9 mouse cellular contexts compared by ENCODE assay signal in the genomic region with DNA sequence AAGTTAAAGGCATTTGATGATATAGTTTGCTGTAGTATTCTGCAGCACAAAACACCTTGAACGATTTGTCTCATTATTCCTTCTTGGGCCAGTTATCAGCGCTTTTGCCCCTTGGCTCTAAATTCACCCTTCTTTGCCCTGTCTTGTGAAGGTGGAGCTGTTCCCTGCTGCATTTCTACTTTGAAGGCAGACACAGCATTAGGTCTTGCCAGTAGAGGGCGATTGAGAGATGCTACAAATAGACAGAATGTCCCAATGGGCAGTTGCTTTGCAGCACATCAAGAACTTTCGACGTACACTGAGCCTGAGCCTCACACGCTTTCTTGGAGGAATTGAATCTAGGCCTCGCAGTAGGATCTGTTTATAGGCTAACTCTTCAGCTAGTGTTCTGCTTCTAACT.
DNase-seq lines count a peak whose midpoint lies in the region; ATAC-seq lines count a peak whose summit lies in the region.
"Had no signal": no experiment of that assay in that cellular context is flagged by ENCODE, and none has a peak within 500 bp of the region (broad histone marks: within the 10 kb centered on the region; RNA-seq: fewer than 3 reads in every experiment).

No protein-coding gene starts in this region.

- H3K27me3 ChIP-seq in kidney, embryonic 14.5 days (ENCODE audit: control insufficient read depth, insufficient read depth, low read length): no peaks in the 10 kb centered on the region
- H3K27me3 ChIP-seq in embryonic facial prominence, embryonic 10.5 days (replicated peaks; ENCODE audit: low read depth, poor library complexity, severe bottlenecking): no peaks in the 10 kb centered on the region

- no peak overlapping the region for H3K27ac ChIP-seq in kidney, embryonic 14.5 days (ENCODE audit: low read depth, low read length)
- no peak overlapping the region for H3K27ac ChIP-seq in embryonic facial prominence, embryonic 10.5 days (replicated peaks)

- H3K4me2 ChIP-seq in kidney, embryonic 14.5 days (replicated peaks; ENCODE audit: low read depth, low read length): no peak overlapping the region

- no peaks in the 10 kb centered on the region for H3K36me3 ChIP-seq in kidney, embryonic 14.5 days (ENCODE audit: control insufficient read depth, insufficient read depth, low read length)
- H3K36me3 ChIP-seq in embryonic facial prominence, embryonic 10.5 days (replicated peaks): no peaks in the 10 kb centered on the region

- H3K4me3 ChIP-seq in kidney, embryonic 14.5 days (ENCODE audit: low read length): no peak overlapping the region
- H3K4me3 ChIP-seq in embryonic facial prominence, embryonic 10.5 days: no peak overlapping the region
- H3K4me3 ChIP-seq: erythroblast, embryonic 14.5 days had no signal

- ATAC-seq in kidney, embryonic 14.5 days (ENCODE audit: low FRiP score, low TSS enrichment): no peak
- ATAC-seq in CD4-positive, CD25-positive, alpha-beta regulatory T cell, adult 4 months: peak; percentile 70

- H3K9ac ChIP-seq in kidney, embryonic 14.5 days (ENCODE audit: low read depth, low read length): no peak overlapping the region

- H3K9me3 ChIP-seq in kidney, embryonic 14.5 days (ENCODE audit: control insufficient read depth, low read length): no peaks in the 10 kb centered on the region
- no peaks in the 10 kb centered on the region for H3K9me3 ChIP-seq in embryonic facial prominence, embryonic 10.5 days

- peaks cover 4% of the 10 kb centered on the region; the same call in 1 of the 2 replicates for H3K4me1 ChIP-seq in kidney, embryonic 14.5 days (ENCODE audit: control insufficient read depth, insufficient read depth, low read length)
- H3K4me1 ChIP-seq in embryonic facial prominence, embryonic 10.5 days: peaks cover 14% of the 10 kb centered on the region

- DNase-seq in kidney, adult 11 months: peak; percentile 57
- peak; percentile 38 for DNase-seq in WW6 (ENCODE audit: low read depth, low spot score)
- DNase-seq in embryonic facial prominence, embryonic 10.5 days (ENCODE audit: low spot score): peak; percentile 36
- DNase-seq in layer of hippocampus, postnatal 36 days: peak; percentile 38 to 58
- peak; percentile 82 for DNase-seq in retina, embryonic 14.5 days (ENCODE audit: low spot score)
- DNase-seq in neural tube, embryonic 10.5 days (ENCODE audit: extremely low spot score, low spot score): no peak

- WGBS in kidney, embryonic 14.5 days: 26% methylated on average over 7 of the region's 7 CpGs
- WGBS in embryonic facial prominence, embryonic 10.5 days: 22% methylated on average over 7 of the region's 7 CpGs
